Mouse (Mus musculus) left cerebral cortex, adult 8-10 months (tissue): ENCODE results near the gene Golga7b. TPM values are rescaled to one million over a fixed set of nuclear protein-coding genes. Genes with fewer than 3 reads are reported as not detected.

Experiments used
- DNase-seq, 2 experiments: peaks; one replicate each; pipeline ENCODE4 v3.0.0; 2022; ENCODE audit warnings: low spot score in 2 of 2
- microRNA-seq, 2 experiments: library from miRNA; unstranded; fragments of <30 nt; microRNA quantifications; one replicate each; pipeline ENCODE4 v1.2.0; 2022
- total RNA-seq, 4 experiments: library from RNA; stranded (reverse); gene quantifications; 2 replicates each; pipeline ENCODE4 v1.2.4; 2022

The Golga7b gene
- total RNA-seq, 4 experiments from 2014 or later, result 89.8 to 107 (median 99.9) TPM

GRCm38 (mm10) chr19:42293216-42293615, 45.8 kb downstream of the Golga7b start:
- no peak for DNase-seq

- no peak for DNase-seq
Observed at GRCm38 (mm10) chr19:42303210-42303813, 55.9 kb downstream of the Golga7b start.

GRCm38 (mm10) chr19:42304506-42304905, 57.1 kb downstream of the Golga7b start:
- no peak for DNase-seq

DNA sequence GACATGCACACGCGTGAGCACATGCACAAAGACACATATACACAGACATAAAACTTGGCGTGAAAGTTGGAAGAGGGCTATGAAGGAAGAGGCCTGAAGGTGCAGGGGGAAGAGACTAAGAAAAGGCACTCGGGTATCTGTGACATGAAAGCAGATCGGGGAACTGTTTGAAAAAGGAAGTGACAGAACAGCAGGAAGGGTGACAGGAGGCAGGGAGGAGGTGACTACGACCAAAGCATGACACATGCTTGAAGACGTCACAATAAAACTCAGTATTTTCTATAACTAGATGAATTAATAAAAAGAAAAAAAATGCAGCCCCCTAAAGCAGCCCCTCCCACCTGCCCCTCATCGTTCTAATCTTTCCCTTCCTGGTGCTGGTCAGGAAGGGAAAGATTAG, 58.4 kb downstream of the Golga7b start:
- no peak for DNase-seq

- DNase-seq, result no peak
Observed at GRCm38 (mm10) chr19:42306202-42306601, 58.8 kb downstream of the Golga7b start.

DNA sequence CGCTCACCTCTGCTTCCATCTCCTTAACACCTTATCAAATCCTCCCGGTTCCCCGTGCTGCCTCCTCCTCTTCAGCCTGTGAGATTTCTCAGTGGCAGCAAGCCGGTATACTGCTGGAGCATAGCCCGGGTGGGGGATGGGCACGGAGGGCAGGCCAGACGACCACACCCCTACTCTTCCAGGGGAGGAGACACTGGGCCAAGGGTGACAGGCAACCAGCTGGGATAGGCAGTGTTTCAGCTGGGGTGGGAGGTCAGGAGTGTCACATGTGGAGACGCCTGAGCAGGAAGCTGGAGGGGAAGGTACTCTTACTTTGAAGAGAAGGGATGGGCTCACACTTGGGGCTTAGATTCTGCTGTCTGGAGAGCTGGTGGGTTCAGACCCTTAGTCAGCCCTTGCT, 59.6 kb downstream of the Golga7b start:
- no peak for DNase-seq

DNA sequence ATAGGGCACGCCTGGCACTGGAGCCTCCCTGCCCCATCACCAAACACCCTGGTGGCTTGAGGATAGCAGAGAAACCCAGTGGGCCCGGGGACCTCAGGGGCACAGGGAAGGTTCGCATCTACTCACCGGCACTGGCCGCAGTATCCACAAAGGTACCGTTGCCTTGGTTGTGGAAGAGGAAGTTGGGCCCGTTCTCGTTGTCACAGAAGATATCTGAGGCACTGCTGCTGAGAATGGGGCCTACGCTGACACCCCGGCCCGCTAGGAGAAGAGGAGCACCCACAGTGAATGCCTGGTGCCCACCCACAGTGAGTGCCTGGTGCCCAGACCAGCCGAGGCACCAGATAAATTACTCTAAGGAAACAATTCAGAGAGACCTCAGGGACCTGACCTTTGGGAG, 61.6 kb downstream of the Golga7b start:
- no peak for DNase-seq

GRCm38 (mm10) chr19:42311332-42311731, 64.0 kb downstream of the Golga7b start:
- DNase-seq, result no peak

- DNase-seq, result no peak
Observed at GRCm38 (mm10) chr19:42312191-42312590, 64.8 kb downstream of the Golga7b start.

- DNase-seq, result no peak
Observed at GRCm38 (mm10) chr19:42315070-42315679, 67.8 kb downstream of the Golga7b start.

DNA sequence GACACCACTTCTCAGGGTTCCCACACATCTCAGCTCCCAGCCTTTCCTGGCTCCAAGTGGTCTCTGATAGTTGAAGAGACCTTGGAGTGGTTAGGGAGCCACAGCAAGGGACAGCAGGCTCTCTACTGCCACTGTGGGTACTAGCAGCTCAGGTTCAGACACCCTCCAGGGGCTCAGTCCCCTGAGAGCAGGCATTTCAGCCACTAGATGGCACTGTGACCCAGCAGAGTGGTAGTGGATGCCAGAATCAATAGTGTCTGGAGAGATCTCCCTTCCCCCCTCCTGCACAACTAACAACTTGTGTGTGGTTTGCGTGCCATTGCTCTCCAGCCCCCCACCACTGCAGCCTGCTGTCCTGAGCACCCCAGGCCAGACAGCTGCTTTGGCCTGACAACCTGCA, 68.5 kb downstream of the Golga7b start:
- DNase-seq, result peak; percentile 74 to 90

GRCm38 (mm10) chr19:42316525-42316924, 69.2 kb downstream of the Golga7b start:
- DNase-seq, result peak in 1 of 2 experiments; percentile 40

GRCm38 (mm10) chr19:42316998-42317397, 69.6 kb downstream of the Golga7b start:
- peak in 1 of 2 experiments; percentile 53 for DNase-seq

GRCm38 (mm10) chr19:42317648-42318425, 70.5 kb downstream of the Golga7b start:
- DNase-seq, result peak in 1 of 2 experiments; percentile 71

Small RNA genes within 50 kb of the gene (microRNA-seq; reads per million reads assigned to microRNA genes)
- gene Gm26339, result 0 reads per million in 2 experiments
- 4.0 to 9.9 reads per million in 2 experiments for gene Mir3085

Other genes with a start within 250 kb of the Golga7b start
- under 1 TPM in 2 of 4 experiments, not detected in 2; 0.62 to 0.81 TPM for gene Ankrd2, start 211.6 kb upstream of the Golga7b start, total RNA-seq
- 1 to 10 TPM; 4.8 to 6.0 (median 5.2) TPM for gene Hoga1, start 202.0 kb upstream of the Golga7b start, total RNA-seq
- 1 to 10 TPM in 1 of 4 experiments, under 1 TPM in 3; 0.36 to 1.2 (median 0.84) TPM for gene 4933411K16Rik, start 195.3 kb upstream of the Golga7b start, total RNA-seq
- 10 to 100 TPM; 64.8 to 72.4 (median 68.3) TPM for gene Morn4, start 161.2 kb upstream of the Golga7b start, total RNA-seq
- gene Pi4k2a, start 157.1 kb upstream of the Golga7b start, total RNA-seq, result 10 to 100 TPM; 64.0 to 69.1 (median 66.9) TPM
- 10 to 100 TPM; 28.3 to 30.5 (median 29.8) TPM for gene Avpi1, start 118.5 kb upstream of the Golga7b start, total RNA-seq
- gene Marveld1, start 100.2 kb upstream of the Golga7b start, total RNA-seq, result 10 to 100 TPM in 1 of 4 experiments, 1 to 10 TPM in 3; 8.7 to 10.2 (median 9.0) TPM
- 100 to 1,000 TPM in 1 of 4 experiments, 10 to 100 TPM in 3; 78.2 to 101 (median 83.5) TPM for gene Zfyve27, start 83.6 kb upstream of the Golga7b start, total RNA-seq
- gene Sfrp5, start 45.3 kb upstream of the Golga7b start, total RNA-seq, result 1 to 10 TPM; 1.9 to 4.1 (median 2.6) TPM
- 10 to 100 TPM; 52.0 to 64.1 (median 55.9) TPM for gene Crtac1, start 184.2 kb downstream of the Golga7b start, total RNA-seq